Mouse (Mus musculus) neural tube, postnatal 0 days (tissue): ENCODE results near the gene Mrpl42. TPM values are rescaled to one million over a fixed set of nuclear protein-coding genes. Genes with fewer than 3 reads are reported as not detected.

Experiments used
- polyA plus RNA-seq: library from polyadenylated mRNA; unstranded; fragments of >200 nt; fragmentation: Nextera tagmentation; extraction: Ambion mirVana; gene quantifications from 2 replicates; pipeline ENCODE4 v1.2.1, GENCODE M21; 2015

Mrpl42 gene
- 308 and 328 TPM in 2 replicates for polyA plus RNA-seq

GRCm38 (mm10) chr10:95501463-95502081, at the start of gene Mrpl42:
Mrpl42 (minus strand) TSS chr10:95501940.

GRCm38 (mm10) chr10:95514656-95515292, 13.0 kb upstream of the Mrpl42 start, which contains the start of gene Ube2n:
Ube2n (plus strand) TSS chr10:95515145.

Other genes starting within 250 kb of the Mrpl42 start
- 7.8 and 8.4 TPM in 2 replicates for gene Cradd, start 177.8 kb downstream of the Mrpl42 start, polyA plus RNA-seq
- 102 and 106 TPM in 2 replicates for gene Socs2, start 84.8 kb downstream of the Mrpl42 start, polyA plus RNA-seq
- 315 and 327 TPM in 2 replicates for gene Ube2n, start 13.2 kb upstream of the Mrpl42 start, polyA plus RNA-seq
- gene Nudt4, start 62.2 kb upstream of the Mrpl42 start, polyA plus RNA-seq, result 73.4 and 80.0 TPM in 2 replicates
- not detected in 2 replicates for gene Anapc15-ps, start 171.5 kb upstream of the Mrpl42 start, polyA plus RNA-seq